Mouse (Mus musculus) embryonic facial prominence, embryonic 13.5 days (tissue): ENCODE results near the gene Adamtsl1. TPM values are rescaled to one million over a fixed set of nuclear protein-coding genes. Genes with fewer than 3 reads are reported as not detected.

Experiments used
- ATAC-seq: fragments of 200-750 bp; cut with Nextera tagmentation; 2 replicates; pipeline ENCODE4 v1.8.0; 2017; ENCODE audit warnings: low read depth; ENCODE audit not compliant: insufficient number of reproducible peaks, insufficient read depth, low FRiP score, low TSS enrichment
- H3K27ac ChIP-seq: fragments of 300-500 bp; sonication (generic); 2 replicates; pipeline ENCODE4 v1.5.1; 2015; ENCODE audit warnings: moderate library complexity, mild to moderate bottlenecking, inconsistent platforms
- H3K27me3 ChIP-seq: fragments of 300-500 bp; sonication (generic); 2 replicates; pipeline ENCODE4 v1.6.1; 2015; ENCODE audit warnings: mild to moderate bottlenecking, inconsistent platforms
- H3K36me3 ChIP-seq: fragments of 300-500 bp; sonication (generic); 2 replicates; pipeline ENCODE4 v1.6.1; 2015; ENCODE audit warnings: mild to moderate bottlenecking, inconsistent platforms
- H3K4me1 ChIP-seq: fragments of 300-500 bp; sonication (generic); 2 replicates; pipeline ENCODE4 v1.6.1; 2015; ENCODE audit warnings: inconsistent platforms
- H3K4me2 ChIP-seq: fragments of 300-500 bp; sonication (generic); 2 replicates; pipeline ENCODE4 v1.6.1; 2015; ENCODE audit warnings: moderate library complexity, mild to moderate bottlenecking, inconsistent platforms
- H3K4me3 ChIP-seq: fragments of 300-500 bp; sonication (generic); 2 replicates; pipeline ENCODE4 v1.5.1; 2015; ENCODE audit warnings: mild to moderate bottlenecking, inconsistent platforms
- H3K9ac ChIP-seq: fragments of 300-500 bp; sonication (generic); 2 replicates; pipeline ENCODE4 v1.6.1; 2015; ENCODE audit warnings: mild to moderate bottlenecking, inconsistent platforms
- H3K9me3 ChIP-seq: fragments of 300-500 bp; sonication (generic); 2 replicates; pipeline ENCODE4 v1.6.1; 2016; ENCODE audit warnings: inconsistent platforms
- WGBS: fragments of 180-500 bp; shearing (Covaris S2); methylation state at CpG from one replicate; pipeline ENCODE4 v1.1.7; 2015; ENCODE audit warnings: mixed read lengths; 5-methylcytosine and 5-hydroxymethylcytosine counted together
- polyA plus RNA-seq: library from polyadenylated mRNA; unstranded; fragments of >200 nt; fragmentation: Nextera tagmentation; extraction: Ambion mirVana; gene quantifications from 2 replicates; pipeline ENCODE4 v1.2.1, GENCODE M21; 2015

Adamtsl1 gene
- polyA plus RNA-seq, 1 experiment from 2014 or later, result 48.1 TPM

DNA sequence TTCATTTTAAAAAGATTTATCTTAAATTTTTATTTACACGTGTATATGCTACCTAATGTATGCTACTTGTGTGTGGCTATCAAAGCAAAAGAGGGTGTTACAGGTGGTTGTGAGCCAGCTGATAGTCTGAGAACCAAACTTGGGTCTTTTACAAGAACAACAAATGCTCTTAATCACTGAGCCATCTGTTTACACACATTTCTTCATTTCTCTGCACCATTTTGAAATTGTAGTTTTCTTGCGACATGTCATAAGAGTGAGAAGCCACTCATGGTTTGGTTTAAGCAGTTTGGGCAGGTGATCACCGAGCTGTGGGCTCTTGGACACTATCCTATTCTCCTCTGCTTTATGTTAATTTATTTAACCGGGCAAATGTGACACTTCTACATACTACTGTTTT is 29.2 kb downstream of the Adamtsl1 start:
- no peaks in the 10 kb centered on the region for H3K36me3 ChIP-seq
- H3K9me3 ChIP-seq, result no peaks in the 10 kb centered on the region
- no peak overlapping the region for H3K4me2 ChIP-seq
- 83% methylated on average over 4 of the region's 4 CpGs for WGBS
- H3K27me3 ChIP-seq, result no peaks in the 10 kb centered on the region
- H3K4me3 ChIP-seq, result no peak overlapping the region
- H3K4me1 ChIP-seq, result peaks cover 5% of the 10 kb centered on the region
- no peak overlapping the region for H3K9ac ChIP-seq
- no peak overlapping the region for H3K27ac ChIP-seq
- no peak for ATAC-seq

DNA sequence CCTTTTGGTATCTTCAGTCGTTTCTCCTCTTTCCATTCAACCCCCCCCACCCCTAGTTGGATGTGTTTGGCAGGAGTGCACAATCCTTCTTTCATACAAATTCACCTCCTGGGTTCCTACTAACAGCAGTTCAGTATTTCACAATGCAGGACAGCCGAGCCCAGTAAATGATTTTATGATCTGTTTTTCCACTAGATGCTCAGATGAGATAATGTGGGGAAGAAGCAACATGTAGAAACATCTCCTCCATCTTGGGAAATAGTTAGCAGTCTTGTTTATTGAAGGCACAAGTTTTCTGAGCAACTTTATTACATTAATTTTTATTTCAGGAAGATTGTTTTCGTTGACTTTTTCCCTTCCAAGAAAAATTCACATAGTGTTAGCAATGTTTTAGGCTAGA is 40.7 kb downstream of the Adamtsl1 start:
- no peak overlapping the region for H3K4me3 ChIP-seq
- no peaks in the 10 kb centered on the region for H3K36me3 ChIP-seq
- H3K9me3 ChIP-seq, result no peaks in the 10 kb centered on the region
- no peak for ATAC-seq
- no peak overlapping the region for H3K9ac ChIP-seq
- 72% methylated on average over 3 of the region's 3 CpGs for WGBS
- H3K27ac ChIP-seq, result no peak overlapping the region
- no peak overlapping the region for H3K4me2 ChIP-seq
- H3K27me3 ChIP-seq, result no peaks in the 10 kb centered on the region
- no peaks in the 10 kb centered on the region for H3K4me1 ChIP-seq

GRCm38 (mm10) chr4:85559753-85560152 is 45.8 kb downstream of the Adamtsl1 start:
- H3K36me3 ChIP-seq, result no peaks in the 10 kb centered on the region
- no peak overlapping the region for H3K9ac ChIP-seq
- H3K9me3 ChIP-seq, result no peaks in the 10 kb centered on the region
- H3K27ac ChIP-seq, result no peak overlapping the region
- H3K4me2 ChIP-seq, result no peak overlapping the region
- no peaks in the 10 kb centered on the region for H3K27me3 ChIP-seq
- H3K4me1 ChIP-seq, result no peaks in the 10 kb centered on the region
- 85% methylated on average over 6 of the region's 6 CpGs for WGBS
- ATAC-seq, result no peak
- no peak overlapping the region for H3K4me3 ChIP-seq

DNA sequence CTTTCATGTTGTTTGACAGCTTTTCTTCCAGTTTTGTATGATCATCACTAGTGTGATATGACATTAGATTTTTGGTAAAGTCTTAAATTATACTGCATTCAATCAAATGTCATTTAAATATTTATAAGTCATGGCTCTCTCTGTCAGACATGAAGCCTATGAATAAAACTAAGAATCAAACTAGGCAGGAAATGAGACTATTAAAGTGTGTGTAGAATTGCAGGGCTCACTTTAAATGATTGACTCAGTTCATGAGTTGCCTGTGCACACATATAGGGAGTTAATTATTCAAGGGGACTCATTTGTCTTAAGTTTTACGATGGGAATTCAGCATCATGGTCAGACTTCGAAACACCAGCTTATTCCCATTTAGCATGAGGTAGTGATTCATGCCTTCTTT is 71.5 kb downstream of the Adamtsl1 start:
- Histone ChIP-seq H3K4me2 (no peak overlapping the region), H3K27ac (no peak overlapping the region), H3K9me3 (no peaks in the 10 kb centered on the region), H3K4me1 (0 out of 2 replicates have a peak, but pooled peaks cover 2% of the 10 kb centered on the region), H3K27me3 (no peaks in the 10 kb centered on the region), H3K4me3 (no peak overlapping the region), H3K9ac (no peak overlapping the region), H3K36me3 (no peaks in the 10 kb centered on the region)
- 88% methylated on average over 2 of the region's 2 CpGs for WGBS
- ATAC-seq, result no peak

DNA sequence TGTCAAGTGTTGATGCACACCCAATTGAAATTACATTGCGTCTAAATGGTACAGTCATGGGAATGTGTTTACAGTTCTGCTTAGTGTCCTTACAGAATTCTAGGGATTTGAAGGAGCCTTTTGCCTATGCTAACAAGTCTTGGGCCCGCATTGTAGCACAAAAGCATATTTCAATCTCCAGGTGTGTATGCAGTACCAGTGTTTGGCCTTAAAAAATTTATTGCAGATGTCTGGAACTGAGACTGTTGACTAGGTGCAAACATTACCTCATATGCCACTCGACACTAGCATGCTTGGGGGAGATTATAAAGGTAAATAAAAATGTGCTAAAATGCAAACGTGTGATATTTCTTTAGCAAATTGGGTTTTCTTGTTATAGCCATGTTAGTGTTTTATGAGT is 75.0 kb downstream of the Adamtsl1 start:
- H3K27ac ChIP-seq, result no peak overlapping the region
- ATAC-seq, result no peak
- 77% methylated on average over 4 of the region's 4 CpGs for WGBS

DNA sequence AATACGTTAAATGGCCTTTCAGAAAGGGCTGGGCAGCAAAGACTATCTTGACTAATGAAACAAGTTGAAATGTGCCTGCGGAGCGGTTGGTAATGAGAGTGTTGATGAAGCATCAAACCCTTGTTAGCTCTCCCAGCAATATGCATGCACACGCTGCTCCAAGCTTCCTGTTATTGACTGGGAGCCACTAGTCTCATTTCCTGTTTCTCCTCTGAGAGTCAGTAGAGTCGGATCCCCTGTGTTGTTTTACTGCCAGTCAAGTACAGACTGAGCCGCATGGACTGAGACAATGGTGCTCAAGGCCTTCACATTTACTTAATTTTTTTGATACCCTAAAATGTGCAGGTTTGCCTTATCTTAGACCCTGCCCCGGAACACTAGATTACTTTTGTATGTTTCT is 77.1 kb downstream of the Adamtsl1 start:
- Histone ChIP-seq H3K36me3 (no peaks in the 10 kb centered on the region), H3K4me2 (no peak overlapping the region), H3K27me3 (no peaks in the 10 kb centered on the region), H3K4me3 (no peak overlapping the region), H3K9ac (no peak overlapping the region), H3K9me3 (no peaks in the 10 kb centered on the region), H3K27ac (no peak overlapping the region), H3K4me1 (0 out of 2 replicates have a peak, but pooled peaks cover 2% of the 10 kb centered on the region)
- ATAC-seq, result no peak
- WGBS, result 69% methylated on average over 7 of the region's 7 CpGs

More for the DNA sequence above, 75.0 kb downstream of the Adamtsl1 start:
- Histone ChIP-seq H3K4me1 (0 out of 2 replicates have a peak, but pooled peaks cover 2% of the 10 kb centered on the region), H3K27me3 (no peaks in the 10 kb centered on the region), H3K36me3 (no peaks in the 10 kb centered on the region), H3K4me2 (no peak overlapping the region), H3K4me3 (no peak overlapping the region), H3K9ac (no peak overlapping the region), H3K9me3 (no peaks in the 10 kb centered on the region)

DNA sequence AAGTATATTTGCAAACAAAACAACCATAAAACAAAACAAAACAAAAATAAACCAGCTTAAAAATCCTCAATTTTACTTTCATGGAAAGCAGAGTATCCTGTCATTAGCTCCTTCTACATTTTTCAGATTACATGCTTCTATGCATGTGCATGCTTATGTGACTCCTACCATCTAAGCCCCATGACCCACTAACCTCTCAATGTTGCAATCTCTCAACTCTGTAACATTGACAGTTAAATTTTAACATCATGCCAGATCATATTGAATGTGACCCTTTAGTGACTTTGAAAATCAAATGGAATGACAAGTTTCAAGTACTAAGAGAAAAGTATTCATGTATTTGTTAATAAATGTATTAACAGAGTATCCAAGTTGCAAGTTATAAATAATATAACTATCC is 80.2 kb downstream of the Adamtsl1 start:
- H3K9ac ChIP-seq, result no peak overlapping the region
- H3K4me3 ChIP-seq, result no peak overlapping the region
- no peaks in the 10 kb centered on the region for H3K4me1 ChIP-seq
- no peaks in the 10 kb centered on the region for H3K27me3 ChIP-seq
- ATAC-seq, result no peak
- no peaks in the 10 kb centered on the region for H3K36me3 ChIP-seq
- H3K9me3 ChIP-seq, result no peaks in the 10 kb centered on the region
- no peak overlapping the region for H3K4me2 ChIP-seq
- H3K27ac ChIP-seq, result no peak overlapping the region

DNA sequence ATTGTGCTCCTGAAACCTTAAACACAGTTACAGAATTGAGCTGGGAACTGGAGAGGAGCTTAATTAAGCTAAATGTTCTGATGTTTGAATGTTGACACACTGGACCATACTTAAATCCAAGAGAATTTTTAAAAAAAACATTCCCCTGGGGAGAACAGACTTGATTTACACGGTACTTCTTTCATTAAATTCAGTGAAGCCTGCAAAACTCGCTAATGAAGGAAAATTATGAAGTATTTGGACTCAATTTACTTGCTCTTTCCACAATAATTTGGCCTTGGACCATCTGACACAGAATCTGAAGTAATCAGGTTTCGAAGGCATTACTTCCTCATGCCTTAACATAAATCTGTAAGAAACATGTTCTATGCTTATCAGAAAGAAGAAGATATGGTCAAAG is 99.4 kb downstream of the Adamtsl1 start:
- Histone ChIP-seq H3K4me3 (no peak overlapping the region), H3K9ac (no peak overlapping the region), H3K9me3 (no peaks in the 10 kb centered on the region), H3K27ac (no peak overlapping the region), H3K36me3 (no peaks in the 10 kb centered on the region), H3K4me2 (no peak overlapping the region), H3K4me1 (no peaks in the 10 kb centered on the region), H3K27me3 (no peaks in the 10 kb centered on the region)
- 59% methylated on average over 3 of the region's 3 CpGs for WGBS
- no peak for ATAC-seq

DNA sequence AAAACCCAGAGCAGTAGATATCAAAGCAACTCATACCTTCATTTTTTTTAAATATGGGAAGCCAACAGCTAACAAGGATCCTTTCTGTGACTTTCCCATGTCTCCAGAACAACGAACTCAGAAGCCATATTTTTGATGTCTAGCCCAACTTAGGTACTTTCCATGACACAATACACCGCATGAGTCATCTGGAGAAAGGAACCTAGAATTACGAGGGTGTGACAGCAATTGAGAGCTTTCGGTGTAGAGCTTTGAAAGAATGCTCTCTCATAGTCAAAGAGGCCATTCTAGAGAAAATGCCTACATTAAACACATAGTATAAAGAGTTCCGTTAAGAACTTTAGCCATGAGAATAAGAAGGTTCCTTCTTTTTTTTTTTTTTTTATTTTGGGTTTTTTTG is 104.8 kb downstream of the Adamtsl1 start:
- 91% methylated on average over 5 of the region's 5 CpGs for WGBS
- H3K9ac ChIP-seq, result no peak overlapping the region
- no peaks in the 10 kb centered on the region for H3K27me3 ChIP-seq
- no peak overlapping the region for H3K27ac ChIP-seq
- H3K9me3 ChIP-seq, result 0 out of 2 replicates have a peak, but pooled peaks cover 2% of the 10 kb centered on the region
- no peak overlapping the region for H3K4me3 ChIP-seq
- no peaks in the 10 kb centered on the region for H3K4me1 ChIP-seq
- no peak overlapping the region for H3K4me2 ChIP-seq
- no peak for ATAC-seq
- no peaks in the 10 kb centered on the region for H3K36me3 ChIP-seq

DNA sequence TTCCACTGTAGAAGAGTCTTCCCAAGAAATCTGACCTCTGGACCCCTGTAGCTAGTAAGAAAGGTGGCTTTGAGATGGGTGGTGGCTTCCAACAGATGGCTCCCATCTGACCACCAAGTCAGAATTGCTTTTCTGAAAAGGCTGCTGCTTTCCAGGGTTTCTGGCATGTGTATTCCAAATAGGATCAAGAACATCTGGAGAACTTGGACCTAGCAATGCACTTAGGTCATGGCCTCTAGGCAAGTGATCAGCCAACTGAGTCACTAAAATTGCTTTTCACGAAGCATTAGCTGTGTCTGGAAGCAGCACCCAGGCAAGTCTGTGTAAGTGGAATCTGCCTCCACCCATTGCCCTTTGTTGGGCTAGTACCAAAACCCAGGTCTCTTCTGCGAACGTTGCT is 105.3 kb downstream of the Adamtsl1 start:
- no peak overlapping the region for H3K9ac ChIP-seq
- WGBS, result 75% methylated on average over 3 of the region's 3 CpGs
- H3K27ac ChIP-seq, result no peak overlapping the region
- no peaks in the 10 kb centered on the region for H3K36me3 ChIP-seq
- no peak overlapping the region for H3K4me3 ChIP-seq
- no peak overlapping the region for H3K4me2 ChIP-seq
- ATAC-seq, result no peak
- no peaks in the 10 kb centered on the region for H3K4me1 ChIP-seq
- H3K27me3 ChIP-seq, result no peaks in the 10 kb centered on the region
- 0 out of 2 replicates have a peak, but pooled peaks cover 2% of the 10 kb centered on the region for H3K9me3 ChIP-seq

- Histone ChIP-seq H3K9ac (no peak overlapping the region), H3K36me3 (no peaks in the 10 kb centered on the region), H3K9me3 (no peaks in the 10 kb centered on the region), H3K4me1 (no peaks in the 10 kb centered on the region), H3K27me3 (no peaks in the 10 kb centered on the region), H3K4me2 (no peak overlapping the region), H3K27ac (no peak overlapping the region), H3K4me3 (no peak overlapping the region)
- WGBS, result 77% methylated on average over 7 of the region's 7 CpGs
- ATAC-seq, result no peak
Observed at GRCm38 (mm10) chr4:85629381-85629780, 115.4 kb downstream of the Adamtsl1 start.

GRCm38 (mm10) chr4:85669271-85669670 is 155.3 kb downstream of the Adamtsl1 start:
- Histone ChIP-seq H3K9ac (no peak overlapping the region), H3K27ac (no peak overlapping the region), H3K36me3 (no peaks in the 10 kb centered on the region), H3K4me1 (no peaks in the 10 kb centered on the region; the same call in 1 of the 2 replicates), H3K27me3 (0 out of 2 replicates have a peak, but pooled peaks cover 3% of the 10 kb centered on the region), H3K4me3 (no peak overlapping the region), H3K4me2 (no peak overlapping the region), H3K9me3 (no peaks in the 10 kb centered on the region)
- ATAC-seq, result no peak
- 85% methylated on average over 5 of the region's 5 CpGs for WGBS

- 0 out of 2 replicates have a peak, but pooled peaks cover 3% of the 10 kb centered on the region for H3K27me3 ChIP-seq
- H3K4me1 ChIP-seq, result no peaks in the 10 kb centered on the region; the same call in 1 of the 2 replicates
- H3K9ac ChIP-seq, result no peak overlapping the region
- no peaks in the 10 kb centered on the region for H3K36me3 ChIP-seq
- H3K4me2 ChIP-seq, result no peak overlapping the region
- H3K4me3 ChIP-seq, result no peak overlapping the region
- ATAC-seq, result no peak
- H3K9me3 ChIP-seq, result no peaks in the 10 kb centered on the region
- 85% methylated on average over 1 of the region's 1 CpGs for WGBS
- H3K27ac ChIP-seq, result no peak overlapping the region
Observed at GRCm38 (mm10) chr4:85669735-85670134, 155.8 kb downstream of the Adamtsl1 start.
